Mouse (Mus musculus) B cell, adult 62 days (primary cell): ENCODE data around the gene Gm20814. TPM values are rescaled to one million over a fixed set of nuclear protein-coding genes. Genes with fewer than 3 reads are reported as not detected.

Experiments
- total RNA-seq: library from RNA; stranded (reverse); gene quantifications from 4 replicates; pipeline ENCODE4 v1.2.4, GENCODE M21; 2023

Gene Gm20814
- total RNA-seq, result not detected in 4 replicates

GRCm38 (mm10) chrY:75195556-75195955 is at the start of gene Gm20814:
Gene Gm20814 (plus strand): TSS chrY:75195856.

